Mouse (Mus musculus) adrenal gland, postnatal 10 days (tissue): ENCODE measurements at regions not wholly inside any gene's neighbourhood (a gene's known extent, or its start where the extent isn't known, plus 50 kb on each side); places are given as distances from the start of the nearest gene placed in this dataset.
A peak's percentile ranks its signal among the peaks of the same experiment; 100 is the strongest.

Source experiments
- DNase-seq: peaks from one replicate; pipeline ENCODE4 v3.0.0; 2021; ENCODE audit warnings: mixed read lengths

GRCm38 (mm10) chr4:56456788-56457187 is 283.1 kb upstream of the Gm26657 start:
- DNase-seq = no peak

GRCm38 (mm10) chr4:56421575-56421974 is 318.3 kb upstream of the Gm26657 start:
- DNase-seq = no peak

GRCm38 (mm10) chr4:56419122-56419913 is 320.6 kb upstream of the Gm26657 start:
- DNase-seq = no peak

- DNase-seq = no peak
Measured at GRCm38 (mm10) chr4:56411024-56411636, 328.7 kb upstream of the Gm26657 start.

- DNase-seq = no peak
Measured at GRCm38 (mm10) chr4:56393793-56394192, 346.1 kb upstream of the Gm26657 start.

- peak; percentile 37 for DNase-seq
Measured at GRCm38 (mm10) chr4:56387051-56387450, 352.8 kb upstream of the Gm26657 start.

GRCm38 (mm10) chr4:56375745-56376144 is 364.1 kb upstream of the Gm26657 start:
- DNase-seq = no peak

GRCm38 (mm10) chr4:56374466-56374865 is 365.4 kb upstream of the Gm26657 start:
- DNase-seq = no peak

GRCm38 (mm10) chr4:56373746-56374145 is 366.1 kb upstream of the Gm26657 start:
- DNase-seq = no peak

GRCm38 (mm10) chr4:56373167-56373566 is 366.7 kb upstream of the Gm26657 start:
- DNase-seq = no peak

GRCm38 (mm10) chr4:56372711-56373110 is 367.2 kb upstream of the Gm26657 start:
- no peak for DNase-seq

- DNase-seq = no peak
Measured at GRCm38 (mm10) chr4:56364594-56364993, 375.3 kb upstream of the Gm26657 start.

GRCm38 (mm10) chr4:56362121-56362520 is 377.7 kb upstream of the Gm26657 start:
- peak; percentile 7 for DNase-seq

GRCm38 (mm10) chr4:56349216-56349615 is 390.7 kb upstream of the Gm26657 start:
- peak; percentile 42 for DNase-seq

GRCm38 (mm10) chr4:56325156-56325555 is 414.7 kb upstream of the Gm26657 start:
- DNase-seq = no peak

GRCm38 (mm10) chr4:56319134-56319533 is 420.7 kb upstream of the Gm26657 start:
- peak; percentile 10 for DNase-seq

GRCm38 (mm10) chr4:56305664-56306330 is 434.1 kb upstream of the Gm26657 start:
- no peak for DNase-seq

GRCm38 (mm10) chr4:56304275-56304674 is 435.6 kb upstream of the Gm26657 start:
- DNase-seq = no peak

- DNase-seq = no peak
Measured at GRCm38 (mm10) chr4:56287980-56288379, 451.9 kb upstream of the Gm26657 start.

- DNase-seq = no peak
Measured at GRCm38 (mm10) chr4:56284490-56284889, 455.4 kb upstream of the Gm26657 start.

- no peak for DNase-seq
Measured at GRCm38 (mm10) chr4:56275836-56276235, 464.0 kb upstream of the Gm26657 start.

- DNase-seq = no peak
Measured at GRCm38 (mm10) chr4:56271390-56271789, 468.5 kb upstream of the Gm26657 start.

GRCm38 (mm10) chr4:56264626-56265025 is 475.2 kb upstream of the Gm26657 start:
- DNase-seq = no peak
